Mouse (Mus musculus) stomach, embryonic 16.5 days (tissue): ENCODE measurements around the gene Shroom3. TPM values are rescaled to one million over a fixed set of nuclear protein-coding genes. Genes with fewer than 3 reads are reported as not detected.

Experiments
- ATAC-seq: fragments of 200-750 bp; cut with Nextera tagmentation; 2 replicates; pipeline ENCODE4 v1.8.0; 2017; ENCODE audit warnings: moderate number of reproducible peaks, moderate TSS enrichment; ENCODE audit not compliant: insufficient read depth, low FRiP score
- H3K27ac ChIP-seq: fragments of 300-500 bp; sonication (generic); 2 replicates; pipeline ENCODE4 v1.5.1; 2014; ENCODE audit warnings: low read length
- H3K27me3 ChIP-seq: fragments of 300-500 bp; sonication (generic); 2 replicates; pipeline ENCODE4 v1.6.1; 2014; ENCODE audit warnings: low read length, control low read depth, mixed read lengths; ENCODE audit not compliant: control insufficient read depth, insufficient read depth
- H3K36me3 ChIP-seq: fragments of 300-500 bp; sonication (generic); 2 replicates; pipeline ENCODE4 v1.6.1; 2014; ENCODE audit warnings: low read length; ENCODE audit not compliant: control insufficient read depth, insufficient read depth
- H3K4me1 ChIP-seq: fragments of 300-500 bp; sonication (generic); 2 replicates; pipeline ENCODE4 v1.6.1; 2014; ENCODE audit warnings: low read length, control low read depth, mixed read lengths; ENCODE audit not compliant: control insufficient read depth, insufficient read depth
- H3K4me2 ChIP-seq: fragments of 300-500 bp; sonication (generic); 2 replicates; pipeline ENCODE4 v1.6.1; 2014; ENCODE audit warnings: low read depth, low read length, mixed read lengths
- H3K4me3 ChIP-seq: fragments of 300-500 bp; sonication (generic); replicated peaks from 2 replicates; pipeline ENCODE4 v1.5.1; 2014; ENCODE audit warnings: mild to moderate bottlenecking, low read length
- H3K9ac ChIP-seq: fragments of 300-500 bp; sonication (generic); 2 replicates; pipeline ENCODE4 v1.6.1; 2014; ENCODE audit warnings: low read length
- H3K9me3 ChIP-seq: fragments of 300-500 bp; sonication (generic); replicated peaks from 2 replicates; pipeline ENCODE4 v1.6.1; 2016; ENCODE audit warnings: low read length, control low read depth; ENCODE audit not compliant: control insufficient read depth
- WGBS: fragments of 180-500 bp; shearing (Covaris S2); extraction: QIAGEN DNeasy Blood & Tissue Kit; methylation state at CpG from one replicate; pipeline ENCODE4 v1.1.7; 2014; 5-methylcytosine and 5-hydroxymethylcytosine counted together
- polyA plus RNA-seq: library from polyadenylated mRNA; unstranded; fragments of >200 nt; fragmentation: Nextera tagmentation; extraction: Ambion mirVana; gene quantifications from 2 replicates; pipeline ENCODE4 v1.2.1, GENCODE M21; 2015

Shroom3 gene
- polyA plus RNA-seq, 1 experiment from 2014 or later = 14.4 TPM

- H3K36me3 ChIP-seq = no peaks in the 10 kb centered on the region
- H3K4me2 ChIP-seq = no peak overlapping the region
- no peaks in the 10 kb centered on the region for H3K9me3 ChIP-seq
- H3K4me1 ChIP-seq = peaks cover 7% of the 10 kb centered on the region
- peak overlapping the region; percentile 40 for H3K27ac ChIP-seq
- H3K4me3 ChIP-seq = no peak overlapping the region
- peak; percentile 68; the same call in 1 of the 2 replicates for ATAC-seq
- no peak overlapping the region for H3K9ac ChIP-seq
- H3K27me3 ChIP-seq = no peaks in the 10 kb centered on the region
- 50% methylated on average over 10 of the region's 10 CpGs for WGBS
These were observed 178.3 kb downstream of the Shroom3 start for GRCm38 (mm10) chr5:92861416-92862112.

GRCm38 (mm10) chr5:92865090-92865489 lies 181.9 kb downstream of the Shroom3 start:
- 75% methylated on average over 4 of the region's 4 CpGs for whole genome bisulfite sequencing

GRCm38 (mm10) chr5:92866546-92866945 lies 183.3 kb downstream of the Shroom3 start:
- Histone ChIP-seq H3K27ac (no peak overlapping the region), H3K4me2 (no peak overlapping the region), H3K9ac (no peak overlapping the region), H3K4me3 (no peak overlapping the region), H3K36me3 (no peaks in the 10 kb centered on the region), H3K27me3 (no peaks in the 10 kb centered on the region), H3K4me1 (peaks cover 7% of the 10 kb centered on the region), H3K9me3 (no peaks in the 10 kb centered on the region)
- 68% methylated on average over 8 of the region's 8 CpGs for WGBS
- no peak for ATAC-seq

More at GRCm38 (mm10) chr5:92865090-92865489, 181.9 kb downstream of the Shroom3 start:
- H3K9ac ChIP-seq = no peak overlapping the region
- no peak overlapping the region for H3K4me3 ChIP-seq
- H3K4me2 ChIP-seq = no peak overlapping the region
- no peaks in the 10 kb centered on the region for H3K27me3 ChIP-seq
- no peaks in the 10 kb centered on the region for H3K36me3 ChIP-seq
- no peak overlapping the region for H3K27ac ChIP-seq
- peaks cover 7% of the 10 kb centered on the region for H3K4me1 ChIP-seq
- ATAC-seq = no peak
- H3K9me3 ChIP-seq = no peaks in the 10 kb centered on the region

- Histone ChIP-seq H3K4me3 (no peak overlapping the region), H3K27ac (no peak overlapping the region), H3K4me1 (no peaks in the 10 kb centered on the region), H3K9ac (no peak overlapping the region), H3K9me3 (no peaks in the 10 kb centered on the region), H3K4me2 (no peak overlapping the region), H3K27me3 (no peaks in the 10 kb centered on the region), H3K36me3 (no peaks in the 10 kb centered on the region)
- 57% methylated on average over 4 of the region's 4 CpGs for WGBS
- no peak for ATAC-seq
These were observed 184.0 kb downstream of the Shroom3 start for GRCm38 (mm10) chr5:92867253-92867652.

- Histone ChIP-seq H3K36me3 (no peaks in the 10 kb centered on the region), H3K9ac (no peak overlapping the region), H3K4me2 (no peak overlapping the region), H3K4me3 (no peak overlapping the region), H3K27ac (no peak overlapping the region), H3K27me3 (no peaks in the 10 kb centered on the region), H3K4me1 (no peaks in the 10 kb centered on the region), H3K9me3 (no peaks in the 10 kb centered on the region)
- WGBS = 77% methylated on average over 2 of the region's 2 CpGs
- ATAC-seq = no peak
These were observed 185.0 kb downstream of the Shroom3 start for GRCm38 (mm10) chr5:92868231-92868630.

GRCm38 (mm10) chr5:92871048-92871447 lies 187.8 kb downstream of the Shroom3 start:
- H3K9ac ChIP-seq = no peak overlapping the region
- no peaks in the 10 kb centered on the region for H3K4me1 ChIP-seq
- H3K36me3 ChIP-seq = no peaks in the 10 kb centered on the region
- H3K4me3 ChIP-seq = no peak overlapping the region
- no peak overlapping the region for H3K27ac ChIP-seq
- WGBS = 21% methylated on average over 3 of the region's 3 CpGs
- no peaks in the 10 kb centered on the region for H3K9me3 ChIP-seq
- H3K4me2 ChIP-seq = no peak overlapping the region
- H3K27me3 ChIP-seq = no peaks in the 10 kb centered on the region
- no peak for ATAC-seq

GRCm38 (mm10) chr5:92872182-92872581 lies 188.9 kb downstream of the Shroom3 start:
- no peaks in the 10 kb centered on the region for H3K36me3 ChIP-seq
- no peak for ATAC-seq
- H3K4me3 ChIP-seq = no peak overlapping the region
- no peak overlapping the region for H3K27ac ChIP-seq
- no peak overlapping the region for H3K4me2 ChIP-seq
- WGBS = 71% methylated on average over 4 of the region's 4 CpGs
- H3K27me3 ChIP-seq = no peaks in the 10 kb centered on the region
- no peaks in the 10 kb centered on the region for H3K4me1 ChIP-seq
- H3K9me3 ChIP-seq = no peaks in the 10 kb centered on the region
- no peak overlapping the region for H3K9ac ChIP-seq

- Histone ChIP-seq H3K9me3 (no peaks in the 10 kb centered on the region), H3K9ac (no peak overlapping the region), H3K4me2 (no peak overlapping the region), H3K4me3 (no peak overlapping the region), H3K36me3 (no peaks in the 10 kb centered on the region), H3K27ac (no peak overlapping the region), H3K4me1 (no peaks in the 10 kb centered on the region), H3K27me3 (no peaks in the 10 kb centered on the region)
- 74% methylated on average over 2 of the region's 2 CpGs for WGBS
- no peak for ATAC-seq
These were observed 189.8 kb downstream of the Shroom3 start for GRCm38 (mm10) chr5:92872991-92873390.

GRCm38 (mm10) chr5:92873518-92873917 lies 190.3 kb downstream of the Shroom3 start:
- Histone ChIP-seq H3K9me3 (no peaks in the 10 kb centered on the region), H3K27ac (no peak overlapping the region), H3K27me3 (no peaks in the 10 kb centered on the region), H3K4me3 (no peak overlapping the region), H3K36me3 (no peaks in the 10 kb centered on the region), H3K4me2 (no peak overlapping the region), H3K9ac (no peak overlapping the region), H3K4me1 (no peaks in the 10 kb centered on the region)
- no peak for ATAC-seq
